12 mouse cellular contexts compared by ENCODE assay signal in the genomic region with DNA sequence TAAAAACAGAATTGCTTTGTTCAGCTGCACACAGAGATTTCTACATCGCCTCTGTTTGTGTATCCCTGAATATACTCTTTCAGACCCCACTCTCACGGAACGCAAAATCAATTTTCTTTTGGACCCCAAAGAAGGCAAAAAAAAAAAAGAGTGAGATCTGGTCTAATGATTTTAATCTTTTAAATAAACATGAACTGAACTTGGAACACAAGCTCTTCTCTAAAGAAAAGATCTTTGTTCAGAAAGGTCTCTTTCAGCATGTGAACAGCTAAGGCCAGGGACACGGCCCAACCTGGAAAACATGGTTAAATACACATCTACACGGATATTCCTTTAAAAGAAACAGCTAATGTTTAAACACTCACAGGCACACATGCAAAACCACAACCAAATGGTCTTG. TPM values are rescaled to one million over a fixed set of nuclear protein-coding genes. Genes with fewer than 3 reads are reported as not detected.
A peak's percentile ranks its signal among the peaks of the same experiment; 100 is the strongest.
DNase-seq lines count a peak whose midpoint lies in the region; ATAC-seq and TF ChIP-seq lines count a peak whose summit lies in the region.
"Had no signal": no experiment of that assay in that cellular context is flagged by ENCODE, and none has a peak within 500 bp of the region (broad histone marks: within the 10 kb centered on the region; RNA-seq: fewer than 3 reads in every experiment).

No protein-coding gene starts in this region.

- no peak for ATAC-seq in heart, embryonic 13.5 days (ENCODE audit: extremely low read depth, insufficient number of reproducible peaks, low FRiP score, low TSS enrichment)
- ATAC-seq in lung, embryonic 15.5 days (ENCODE audit: borderline replicate concordance, extremely low read depth, low FRiP score, low TSS enrichment), result no peak
- no peak for ATAC-seq in limb, embryonic 15.5 days (ENCODE audit: insufficient number of reproducible peaks, low FRiP score, low TSS enrichment, low read depth)
- ATAC-seq in stomach, postnatal 0 days (ENCODE audit: low FRiP score, low TSS enrichment), result no peak

- H3K9ac ChIP-seq in heart, embryonic 13.5 days, result peak overlapping the region; percentile 56
- no peak overlapping the region for H3K9ac ChIP-seq in lung, embryonic 15.5 days
- no peak overlapping the region for H3K9ac ChIP-seq in limb, embryonic 15.5 days
- no peak overlapping the region for H3K9ac ChIP-seq in stomach, postnatal 0 days (ENCODE audit: low read length)

- H3K27me3 ChIP-seq in heart, embryonic 13.5 days (replicated peaks), result no peaks in the 10 kb centered on the region
- H3K27me3 ChIP-seq in lung, embryonic 15.5 days, result no peaks in the 10 kb centered on the region
- H3K27me3 ChIP-seq in limb, embryonic 15.5 days, result 0 out of 2 replicates have a peak, but pooled peaks cover 4% of the 10 kb centered on the region
- no peaks in the 10 kb centered on the region for H3K27me3 ChIP-seq in stomach, postnatal 0 days (ENCODE audit: control insufficient read depth, insufficient read depth, low read length)

- peaks cover 44% of the 10 kb centered on the region for H3K4me1 ChIP-seq in heart, embryonic 13.5 days
- peaks cover 17% of the 10 kb centered on the region for H3K4me1 ChIP-seq in lung, embryonic 15.5 days
- H3K4me1 ChIP-seq in limb, embryonic 15.5 days, result peaks cover 17% of the 10 kb centered on the region; the same call in 1 of the 2 replicates
- no peaks in the 10 kb centered on the region for H3K4me1 ChIP-seq in stomach, postnatal 0 days (replicated peaks; ENCODE audit: control insufficient read depth, insufficient read depth)

- TF ChIP-seq EP300 in stomach, postnatal 0 days (optimal IDR thresholded peaks at IDR 0.05), result no peak

- peak overlapping the region; percentile 82 for H3K27ac ChIP-seq in heart, embryonic 13.5 days (replicated peaks)
- H3K27ac ChIP-seq in lung, embryonic 15.5 days, result peak overlapping the region; percentile 51
- peak overlapping the region; percentile 62 for H3K27ac ChIP-seq in limb, embryonic 15.5 days
- 0 out of 2 replicates have a peak overlapping the region, but pooled peaks have one; percentile 8 for H3K27ac ChIP-seq in stomach, postnatal 0 days (replicated peaks)

- no peak overlapping the region for H3K4me3 ChIP-seq in heart, embryonic 13.5 days
- H3K4me3 ChIP-seq in lung, embryonic 15.5 days, result no peak overlapping the region
- H3K4me3 ChIP-seq in limb, embryonic 15.5 days, result no peak overlapping the region
- H3K4me3 ChIP-seq in stomach, postnatal 0 days (ENCODE audit: low read depth, low read length), result no peak overlapping the region

- H3K9me3 ChIP-seq in heart, embryonic 13.5 days, result peaks cover 3% of the 10 kb centered on the region; the same call in 1 of the 2 replicates
- no peaks in the 10 kb centered on the region for H3K9me3 ChIP-seq in lung, embryonic 15.5 days
- no peaks in the 10 kb centered on the region for H3K9me3 ChIP-seq in limb, embryonic 15.5 days
- H3K9me3 ChIP-seq in stomach, postnatal 0 days (ENCODE audit: control insufficient read depth, low read length), result no peaks in the 10 kb centered on the region

- no peak for DNase-seq in heart, postnatal 14 days
- DNase-seq in lung, adult 18-20 months, result no peak
- no peak for DNase-seq in stomach, postnatal 0 days (ENCODE audit: low spot score)
- DNase-seq in natural killer cell, adult 2 months (ENCODE audit: low spot score in 2 of 2), result no peak
- no peak for DNase-seq in right cerebral cortex, postnatal 10 days (ENCODE audit: low spot score in 2 of 2)
- DNase-seq: heart, postnatal 36 days; thymus, postnatal 25 days had no signal

- WGBS in heart, embryonic 13.5 days, result 58% methylated on average over 5 of the region's 5 CpGs
- 25% methylated on average over 5 of the region's 5 CpGs for WGBS in lung, embryonic 15.5 days
- 47% methylated on average over 5 of the region's 5 CpGs for WGBS in limb, embryonic 15.5 days
- WGBS in stomach, postnatal 0 days, result 26% methylated on average over 5 of the region's 5 CpGs

- no peak for TF ChIP-seq CTCF in stomach, postnatal 0 days (IDR thresholded peaks at IDR 0.05; ENCODE audit: low read depth)

- peak overlapping the region; percentile 24; the same call in 1 of the 2 replicates for H3K4me2 ChIP-seq in heart, embryonic 13.5 days
- no peak overlapping the region for H3K4me2 ChIP-seq in lung, embryonic 15.5 days
- no peak overlapping the region for H3K4me2 ChIP-seq in limb, embryonic 15.5 days
- H3K4me2 ChIP-seq in stomach, postnatal 0 days (replicated peaks; ENCODE audit: low read depth), result no peak overlapping the region
- H3K4me2 ChIP-seq: liver, embryonic 11.5 days had no signal

- intact Hi-C loops in heart, postnatal 14 days (cut with DNase I), result loop anchor here (10.0 kb wide), 1 partner anchor 623 kb away; no protein-coding TSS in a partner anchor

- peaks cover 8% of the 10 kb centered on the region for H3K36me3 ChIP-seq in heart, embryonic 13.5 days
- no peaks in the 10 kb centered on the region for H3K36me3 ChIP-seq in lung, embryonic 15.5 days
- no peaks in the 10 kb centered on the region for H3K36me3 ChIP-seq in limb, embryonic 15.5 days
- H3K36me3 ChIP-seq in stomach, postnatal 0 days (ENCODE audit: control insufficient read depth, insufficient read depth, low read length), result no peaks in the 10 kb centered on the region

RNA-seq across cellular contexts. Expression of a gene that starts 46.6 kb away (rescaled TPM):
- 10.0 and 12.2 TPM in 2 replicates for polyA plus RNA-seq in heart, embryonic 13.5 days (2015; fragmentation: Nextera tagmentation; extraction: Ambion mirVana)
- total RNA-seq in heart, postnatal 14 days (2021), result 1 to 10 TPM; 4.3 to 4.6 TPM
- polyA plus RNA-seq in lung, embryonic 15.5 days (2015; fragmentation: Nextera tagmentation; extraction: Ambion mirVana), result 4.5 and 5.6 TPM in 2 replicates
- polyA plus RNA-seq in limb, embryonic 15.5 days (2015; fragmentation: Nextera tagmentation; extraction: Ambion mirVana), result 4.2 and 5.4 TPM in 2 replicates
- polyA plus RNA-seq in stomach, postnatal 0 days (2015; fragmentation: Nextera tagmentation; extraction: Ambion mirVana), result 5.4 and 7.2 TPM in 2 replicates
- total RNA-seq: MEL had no signal

Comparison
In these comparisons a context has a peak if more than half of its experiments do, and no peak if none do; other contexts are left out.
1. H3K27ac ChIP-seq: peak in every context shown above with its lines; median percentile 82 in heart, embryonic 13.5 days; 62 in limb, embryonic 15.5 days; 51 in lung, embryonic 15.5 days; 8 in stomach, postnatal 0 days.